Mouse (Mus musculus): Measurements from ENCODE around the gene Cfap157. TPM values are rescaled to one million over a fixed set of nuclear protein-coding genes. Genes with fewer than 3 reads are reported as not detected.

The Cfap157 gene
- polyA plus RNA-seq (2017; shearing (Covaris generic)) = not detected

DNA sequence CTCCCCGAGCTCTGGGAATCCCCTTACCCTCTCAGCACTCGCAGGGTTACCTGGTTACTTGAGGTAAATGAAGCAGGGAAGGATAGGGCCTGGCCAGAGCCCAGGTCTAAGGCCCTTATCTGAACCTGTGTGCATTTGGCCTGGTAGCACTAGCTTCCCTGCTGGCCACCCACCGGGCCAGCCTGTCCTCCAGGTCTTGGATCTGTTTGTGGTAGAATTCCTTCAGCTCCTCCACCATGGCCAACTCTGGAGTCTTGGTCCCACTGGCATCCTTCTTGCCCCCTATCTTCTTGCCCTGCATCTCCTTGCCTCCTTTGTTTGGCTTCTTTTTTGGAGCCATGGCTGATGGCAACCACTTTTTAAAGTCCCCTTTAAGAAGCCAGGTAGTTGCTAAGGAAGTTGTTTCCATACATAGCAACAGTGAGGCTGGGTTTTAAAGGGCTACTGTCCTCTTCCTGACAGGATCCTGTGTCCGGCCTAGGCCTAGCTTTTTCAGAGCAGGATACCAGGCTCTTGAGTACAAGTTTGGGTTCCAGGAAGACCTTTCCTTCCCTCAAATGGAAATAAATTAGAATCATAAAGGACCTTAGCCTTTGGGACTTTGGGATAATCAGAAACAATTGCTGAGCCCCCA is at the start of gene Cfap157:
TSS of gene Cfap157 (minus strand) at position 381 of the 634 bp plus-strand sequence.

DNA sequence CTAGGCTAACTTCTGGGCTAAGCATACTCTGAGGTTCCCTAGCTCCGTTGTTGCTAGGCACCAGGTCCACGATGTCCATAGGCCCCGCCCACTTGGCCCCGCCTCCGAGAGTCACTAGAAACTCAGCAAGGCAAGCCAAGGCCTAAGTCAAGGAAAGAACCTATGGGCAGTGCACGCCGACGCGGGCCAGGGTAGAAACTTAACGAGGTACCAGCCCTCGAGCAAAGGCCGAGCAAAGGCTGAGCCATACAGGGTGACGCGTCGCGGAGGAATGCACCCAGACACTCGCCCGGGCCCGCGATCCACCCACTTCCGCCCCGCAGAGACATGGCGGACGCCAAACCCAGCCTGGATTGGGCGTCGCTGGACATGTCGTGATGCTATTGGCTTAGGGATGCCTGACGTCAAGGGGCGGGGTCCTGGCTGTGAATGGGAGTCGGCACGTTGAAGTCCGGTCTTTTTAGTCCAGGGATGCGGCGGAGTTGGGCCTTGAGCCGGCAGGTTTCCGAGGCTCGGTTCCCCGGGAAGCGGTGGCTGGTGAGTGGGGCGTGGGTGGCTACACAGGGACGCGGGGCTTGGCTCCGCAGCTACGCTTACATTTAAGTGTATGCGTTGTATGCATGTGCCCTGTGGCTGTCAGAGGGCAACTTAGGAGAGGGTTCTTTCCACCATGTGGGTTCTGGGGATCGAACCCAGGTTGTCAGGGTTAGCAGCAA is 8.7 kb downstream of the Cfap157 start, which contains the start of the genes Ttc16 and Ptrh1:
TSS of gene Ttc16 (minus strand) at position 275 of the 716 bp plus-strand sequence.
TSS of gene Ptrh1 (plus strand) at position 428 of the 716 bp plus-strand sequence.

DNA sequence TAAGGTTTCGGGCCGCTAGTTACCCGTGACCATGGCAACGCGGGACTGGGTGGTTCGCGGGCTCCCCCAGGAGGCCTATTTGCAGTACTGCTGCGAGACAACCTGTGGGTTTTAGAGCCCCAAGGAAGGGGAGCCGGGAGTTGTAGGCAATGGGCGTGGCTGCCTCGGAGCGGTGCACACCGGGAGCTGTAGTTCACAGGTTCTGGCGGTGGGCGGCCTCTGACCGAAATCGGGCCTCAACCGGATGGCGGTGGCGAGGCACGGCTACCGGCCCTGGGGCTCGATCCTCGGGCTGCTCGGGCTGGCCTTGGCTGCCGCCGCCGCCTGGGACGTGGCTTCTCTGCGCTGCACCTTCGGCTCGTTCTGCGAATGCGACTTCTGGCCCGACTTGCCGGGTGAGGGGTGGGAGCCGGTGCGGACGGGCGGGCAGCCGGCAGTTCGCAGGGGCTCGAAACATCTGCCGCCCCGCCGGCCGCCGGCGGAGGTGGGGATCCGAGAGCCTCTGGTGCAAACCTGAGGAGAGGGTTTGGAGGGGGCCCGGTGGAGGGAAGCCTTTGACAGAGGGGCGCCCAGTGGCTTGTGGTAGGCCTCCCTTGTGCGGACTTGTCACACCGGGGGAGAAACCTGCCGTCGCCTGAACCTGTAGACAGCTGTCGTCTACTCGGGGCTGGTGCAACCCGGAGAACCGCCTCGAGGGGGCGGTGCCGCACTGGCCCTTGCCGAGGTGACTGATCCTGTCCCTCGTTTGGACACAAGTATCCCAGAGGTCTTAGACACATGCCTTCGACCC is 27.0 kb downstream of the Cfap157 start, which contains the start of gene Tor2a:
TSS of gene Tor2a (plus strand) at position 179 of the 790 bp plus-strand sequence.

DNA sequence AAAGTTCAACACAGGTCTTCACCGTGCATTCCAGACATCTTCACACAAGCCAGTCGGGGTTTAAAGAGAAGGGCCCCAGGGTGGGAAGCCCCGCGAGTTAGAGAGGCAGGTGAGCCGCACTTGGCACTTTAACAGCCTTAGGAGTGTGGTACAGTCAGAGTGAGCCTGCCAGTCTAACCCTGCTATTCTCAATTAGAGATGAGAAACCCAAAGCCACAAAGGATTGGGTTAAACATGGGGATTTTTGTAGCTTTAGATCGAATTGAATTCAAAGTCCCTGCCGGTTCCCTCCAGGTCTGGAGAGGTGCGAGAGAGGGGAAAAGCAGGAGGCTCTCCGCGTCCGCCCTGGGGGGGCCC is 43.3 kb downstream of the Cfap157 start, which contains the start of gene 6330409D20Rik:
TSS of gene 6330409D20Rik (minus strand) at position 101 of the 357 bp plus-strand sequence.

Other genes with a start within 250 kb of the Cfap157 start
- gene Fam102a, start 249.1 kb downstream of the Cfap157 start, polyA plus RNA-seq (2017; shearing (Covaris generic)) = 136 TPM
- 76.0 TPM for gene Dpm2, start 213.6 kb downstream of the Cfap157 start, polyA plus RNA-seq (2017; shearing (Covaris generic))
- not detected for gene Pip5kl1, start 209.6 kb downstream of the Cfap157 start, polyA plus RNA-seq (2017; shearing (Covaris generic))
- gene 9430097D07Rik, start 208.7 kb downstream of the Cfap157 start, polyA plus RNA-seq (2017; shearing (Covaris generic)) = not detected
- 26.7 TPM for gene St6galnac4, start 197.3 kb downstream of the Cfap157 start, polyA plus RNA-seq (2017; shearing (Covaris generic))
- gene St6galnac6, start 184.7 kb downstream of the Cfap157 start, polyA plus RNA-seq (2017; shearing (Covaris generic)) = 3.2 TPM
- 0.24 TPM for gene Ak1, start 162.7 kb downstream of the Cfap157 start, polyA plus RNA-seq (2017; shearing (Covaris generic))
- 0.27 TPM for gene Eng, start 137.8 kb downstream of the Cfap157 start, polyA plus RNA-seq (2017; shearing (Covaris generic))
- 15.5 TPM for gene Fpgs, start 80.3 kb downstream of the Cfap157 start, polyA plus RNA-seq (2017; shearing (Covaris generic))
- 136 TPM for gene Cdk9, start 71.4 kb downstream of the Cfap157 start, polyA plus RNA-seq (2017; shearing (Covaris generic))
- gene Sh2d3c, start 63.4 kb downstream of the Cfap157 start, polyA plus RNA-seq (2017; shearing (Covaris generic)) = 69.8 TPM
- not detected for gene 6330409D20Rik, start 43.4 kb downstream of the Cfap157 start, polyA plus RNA-seq (2017; shearing (Covaris generic))
- gene Tor2a, start 27.2 kb downstream of the Cfap157 start, polyA plus RNA-seq (2017; shearing (Covaris generic)) = 43.6 TPM
- 1.5 TPM for gene Ttc16, start 8.8 kb downstream of the Cfap157 start, polyA plus RNA-seq (2017; shearing (Covaris generic))
- 8.0 TPM for gene Ptrh1, start 8.6 kb downstream of the Cfap157 start, polyA plus RNA-seq (2017; shearing (Covaris generic))
- gene Stxbp1, start 62.8 kb upstream of the Cfap157 start, polyA plus RNA-seq (2017; shearing (Covaris generic)) = 9.4 TPM
- gene Fam129b, start 91.7 kb upstream of the Cfap157 start, polyA plus RNA-seq (2017; shearing (Covaris generic)) = 1.8 TPM
- 40.5 TPM for gene Rpl12, start 177.1 kb upstream of the Cfap157 start, polyA plus RNA-seq (2017; shearing (Covaris generic))
- 4.8 TPM for gene Lrsam1, start 177.2 kb upstream of the Cfap157 start, polyA plus RNA-seq (2017; shearing (Covaris generic))
- 15.2 TPM for gene Slc2a8, start 197.7 kb upstream of the Cfap157 start, polyA plus RNA-seq (2017; shearing (Covaris generic))